Mouse (Mus musculus) embryonic facial prominence, embryonic 11.5 days (tissue): ENCODE measurements at regions not wholly inside any gene's neighbourhood (a gene's known extent, or its start where the extent isn't known, plus 50 kb on each side); places are given as distances from the start of the nearest gene placed in this dataset.

ENCODE experiments used
- ATAC-seq: fragments of 200-750 bp; cut with Nextera tagmentation; replicated peaks from 2 replicates; pipeline ENCODE4 v1.8.0; 2017; ENCODE audit warnings: low read depth; ENCODE audit not compliant: insufficient number of reproducible peaks, low FRiP score, low TSS enrichment
- DNase-seq: peaks from one replicate; pipeline ENCODE4 v3.0.0-alpha.2; 2015; ENCODE audit warnings: low spot score
- H3K27ac ChIP-seq: fragments of 300-500 bp; sonication (generic); replicated peaks from 2 replicates; pipeline ENCODE4 v1.5.1; 2014; ENCODE audit warnings: mild to moderate bottlenecking, low read depth, low read length, control low read depth
- H3K27me3 ChIP-seq: fragments of 300-500 bp; sonication (generic); 2 replicates; pipeline ENCODE4 v1.6.1; 2014; ENCODE audit warnings: mild to moderate bottlenecking, low read length, moderate library complexity, mixed read lengths; ENCODE audit not compliant: control insufficient read depth, insufficient read depth
- H3K36me3 ChIP-seq: fragments of 300-500 bp; sonication (generic); replicated peaks from 2 replicates; pipeline ENCODE4 v1.6.1; 2014; ENCODE audit warnings: low read depth, mild to moderate bottlenecking, low read length, moderate library complexity, mixed read lengths; ENCODE audit not compliant: control insufficient read depth, insufficient read depth
- H3K4me1 ChIP-seq: fragments of 300-500 bp; sonication (generic); 2 replicates; pipeline ENCODE4 v1.6.1; 2014; ENCODE audit warnings: low read length, mixed read lengths; ENCODE audit not compliant: control insufficient read depth, insufficient read depth
- H3K4me2 ChIP-seq: fragments of 300-500 bp; sonication (generic); 2 replicates; pipeline ENCODE4 v1.6.1; 2014; ENCODE audit warnings: low read depth, mild to moderate bottlenecking, control low read depth, low read length, moderate library complexity
- H3K4me3 ChIP-seq: fragments of 300-500 bp; sonication (generic); 2 replicates; pipeline ENCODE4 v1.5.1; 2014; ENCODE audit warnings: low read depth, low read length, control low read depth
- H3K9ac ChIP-seq: fragments of 300-500 bp; sonication (generic); replicated peaks from 2 replicates; pipeline ENCODE4 v1.6.1; 2014; ENCODE audit warnings: mild to moderate bottlenecking, control low read depth, low read length
- H3K9me3 ChIP-seq: fragments of 300-500 bp; sonication (generic); replicated peaks from 2 replicates; pipeline ENCODE4 v1.6.1; 2016; ENCODE audit warnings: mild to moderate bottlenecking, low read length, inconsistent platforms, mixed read lengths; ENCODE audit not compliant: control insufficient read depth
- WGBS: fragments of 180-500 bp; shearing (Covaris S2); extraction: QIAGEN DNeasy Blood & Tissue Kit; methylation state at CpG from one replicate; pipeline ENCODE4 v1.1.7; 2014; 5-methylcytosine and 5-hydroxymethylcytosine counted together

- Histone ChIP-seq H3K4me2 (no peak overlapping the region), H3K4me3 (no peak overlapping the region), H3K27ac (no peak overlapping the region), H3K27me3 (no peaks in the 10 kb centered on the region), H3K36me3 (no peaks in the 10 kb centered on the region), H3K4me1 (no peaks in the 10 kb centered on the region), H3K9me3 (no peaks in the 10 kb centered on the region), H3K9ac (no peak overlapping the region)
- no peak for ATAC-seq
- no peak for DNase-seq
- 85% methylated on average over 4 of the region's 4 CpGs for WGBS
Observed at GRCm38 (mm10) chr12:7918967-7919708, 58.3 kb upstream of the Apob start.

DNA sequence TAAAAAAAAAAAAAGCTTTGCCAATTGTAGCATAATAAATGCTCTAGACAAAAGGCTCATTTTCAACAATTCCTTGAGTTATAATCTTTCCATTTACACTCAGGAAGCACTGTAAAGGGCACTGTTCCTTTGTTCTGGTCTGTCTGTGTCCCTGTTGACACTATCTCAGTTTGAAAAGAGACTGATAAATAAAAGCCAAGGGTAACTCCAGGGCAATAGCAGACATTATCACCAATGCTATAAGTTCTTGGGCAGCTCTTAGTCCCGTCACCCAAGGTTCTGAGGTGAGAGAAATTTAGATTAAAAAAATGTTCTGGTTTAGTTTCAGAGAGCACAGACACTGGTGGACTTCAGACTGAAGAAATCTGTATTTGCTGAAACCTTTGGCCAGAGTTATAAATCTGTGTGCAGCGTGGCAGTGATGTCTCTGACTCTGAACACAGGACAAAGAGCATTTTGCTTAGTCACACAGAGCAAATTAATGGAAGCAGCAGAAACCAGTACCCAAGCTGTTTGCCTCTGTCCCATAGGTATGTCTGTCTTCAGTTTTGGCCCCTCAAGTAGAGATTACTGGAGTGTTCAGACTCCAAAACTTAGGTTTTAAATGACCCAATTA, 57.6 kb upstream of the Apob start:
- ATAC-seq (no peak), DNase-seq (no peak)
- Histone ChIP-seq H3K4me1 (no peaks in the 10 kb centered on the region), H3K9ac (no peak overlapping the region), H3K27ac (no peak overlapping the region), H3K27me3 (no peaks in the 10 kb centered on the region), H3K4me2 (no peak overlapping the region), H3K4me3 (no peak overlapping the region), H3K36me3 (no peaks in the 10 kb centered on the region), H3K9me3 (no peaks in the 10 kb centered on the region)
- WGBS = 79% methylated on average over 2 of the region's 2 CpGs

GRCm38 (mm10) chr12:7920888-7921287, 56.6 kb upstream of the Apob start:
- WGBS = 65% methylated on average over 1 of the region's 1 CpGs
- Histone ChIP-seq H3K27ac (no peak overlapping the region), H3K27me3 (no peaks in the 10 kb centered on the region), H3K4me3 (no peak overlapping the region), H3K4me2 (no peak overlapping the region), H3K36me3 (no peaks in the 10 kb centered on the region), H3K9ac (no peak overlapping the region), H3K9me3 (no peaks in the 10 kb centered on the region), H3K4me1 (no peaks in the 10 kb centered on the region)
- no peak for DNase-seq
- ATAC-seq = no peak
